Mouse (Mus musculus): Measurements from ENCODE around the gene Tmem248.

- no peak for TF ChIP-seq POLR2A (IDR thresholded peaks at IDR 0.05; ENCODE audit: extremely low read depth, insufficient read depth, low read length)
- no peak for TF ChIP-seq CTCF (IDR thresholded peaks at IDR 0.05; ENCODE audit: low read depth, low read length)
Measured at GRCm38 (mm10) chr5:130221760-130222145, 4.9 kb downstream of the Tmem248 start.

Measured in liver, adult 2 months (tissue).